Mouse (Mus musculus) MEL (cell line): ENCODE data around the gene Fuk. TPM values are rescaled to one million over a fixed set of nuclear protein-coding genes. Genes with fewer than 3 reads are reported as not detected.

Source experiments
- DNase-seq: peaks from one replicate; pipeline ENCODE4 v3.0.0; 2011; ENCODE audit warnings: low read depth, low spot score
- H3K27ac ChIP-seq: 2 replicates; pipeline ENCODE4 v1.5.1; 2012; ENCODE audit warnings: low read depth, mild to moderate bottlenecking, control low read depth, low read length, moderate library complexity; ENCODE audit not compliant: control insufficient read depth
- H3K27me3 ChIP-seq, 2 experiments: fragments of 150-350 bp in 1 of 2; sonication (generic) in 1 of 2; 2 replicates each; pipeline ENCODE4 v1.6.1; 2012; ENCODE audit warnings: low read length in 2 of 2, mild to moderate bottlenecking in 2 of 2, improper control_type of control experiment in 1 of 2, moderate library complexity in 1 of 2; ENCODE audit not compliant: insufficient read depth in 2 of 2, control insufficient read depth in 1 of 2
- H3K36me3 ChIP-seq, 2 experiments: 2 replicates each; pipeline ENCODE4 v1.6.1; 2012 to 2014; ENCODE audit warnings: low read length in 2 of 2, improper control_type of control experiment in 1 of 2, inconsistent platforms in 1 of 2, mild to moderate bottlenecking in 1 of 2; ENCODE audit not compliant: insufficient read depth in 2 of 2, control insufficient read depth in 1 of 2
- H3K4me1 ChIP-seq, 2 experiments: fragments of 150-350 bp in 1 of 2; sonication (generic) in 1 of 2; 2 replicates each; pipeline ENCODE4 v1.6.1; 2012; ENCODE audit warnings: low read length in 2 of 2, improper control_type of control experiment in 1 of 2, mild to moderate bottlenecking in 1 of 2; ENCODE audit not compliant: insufficient read depth in 2 of 2, control insufficient read depth in 1 of 2
- H3K4me3 ChIP-seq, 2 experiments: fragments of 150-350 bp in 1 of 2; sonication (generic) in 1 of 2; 2 replicates each; pipeline ENCODE4 v1.5.1; 2012; ENCODE audit warnings: low read depth in 2 of 2, low read length in 2 of 2, mild to moderate bottlenecking in 2 of 2, moderate library complexity in 2 of 2, control low read depth in 1 of 2, improper control_type of control experiment in 1 of 2; ENCODE audit not compliant: control insufficient read depth in 1 of 2, insufficient read depth in 1 of 2
- H3K79me2 ChIP-seq: 2 replicates; pipeline ENCODE4 v1.6.1; 2012; ENCODE audit warnings: mild to moderate bottlenecking, low read length, moderate library complexity; ENCODE audit not compliant: control insufficient read depth, poor library complexity, insufficient read depth
- H3K9ac ChIP-seq: 2 replicates; pipeline ENCODE4 v1.6.1; 2012; ENCODE audit warnings: low read depth, mild to moderate bottlenecking, control low read depth, low read length, moderate library complexity; ENCODE audit not compliant: control insufficient read depth, poor library complexity, severe bottlenecking
- H3K9me3 ChIP-seq: fragments of 150-350 bp; sonication (generic); replicated peaks from 2 replicates; pipeline ENCODE4 v1.6.1; 2012; ENCODE audit warnings: mild to moderate bottlenecking, low read length, improper control_type of control experiment, moderate library complexity; ENCODE audit not compliant: insufficient read depth
- BHLHE40 ChIP-seq: IDR thresholded peaks from 2 replicates; pipeline ENCODE4 v1.6.1; 2012; ENCODE audit warnings: low read depth, mild to moderate bottlenecking, inconsistent platforms, low read length, improper control_type of control experiment, borderline replicate concordance
- CHD1 ChIP-seq: IDR thresholded peaks from 2 replicates; pipeline ENCODE4 v1.6.1; 2012; ENCODE audit warnings: low read depth, mild to moderate bottlenecking, inconsistent platforms, low read length, improper control_type of control experiment
- CHD2 ChIP-seq: IDR thresholded peaks from 2 replicates; pipeline ENCODE4 v1.6.1; 2011; ENCODE audit warnings: low read length, improper control_type of control experiment
- CTCF ChIP-seq, 3 experiments: IDR thresholded peaks in 2 of 3; conservative IDR thresholded peaks in 1 of 3; 2 replicates each; pipeline ENCODE4 v1.5.1; 2011 to 2012; ENCODE audit warnings: low read length in 3 of 3, low read depth in 2 of 3, mild to moderate bottlenecking in 2 of 3, improper control_type of control experiment in 1 of 3, inconsistent platforms in 1 of 3, mixed read lengths in 1 of 3, moderate library complexity in 1 of 3; ENCODE audit not compliant: control insufficient read depth in 1 of 3, insufficient read depth in 1 of 3, poor library complexity in 1 of 3, severe bottlenecking in 1 of 3
- E2F4 ChIP-seq: IDR thresholded peaks from 2 replicates; pipeline ENCODE4 v1.6.1; 2011; ENCODE audit warnings: low read depth, low read length, improper control_type of control experiment, borderline replicate concordance
- ELF1 ChIP-seq: IDR thresholded peaks from 2 replicates; pipeline ENCODE4 v1.6.1; 2014; ENCODE audit warnings: low read depth, mild to moderate bottlenecking, inconsistent platforms, low read length, improper control_type of control experiment, moderate library complexity
- EP300 ChIP-seq, 2 experiments: IDR thresholded peaks; 2 replicates each; pipeline ENCODE4 v1.6.1; 2011; ENCODE audit warnings: improper control_type of control experiment in 2 of 2, low read length in 2 of 2, low read depth in 1 of 2, mild to moderate bottlenecking in 1 of 2
- ETS1 ChIP-seq: IDR thresholded peaks from 2 replicates; pipeline ENCODE4 v1.6.1; 2012; ENCODE audit warnings: low read depth, mild to moderate bottlenecking, inconsistent platforms, low read length, improper control_type of control experiment, moderate library complexity
- GABPA ChIP-seq: IDR thresholded peaks from 2 replicates; pipeline ENCODE4 v1.6.1; 2012; ENCODE audit warnings: low read depth, mild to moderate bottlenecking, inconsistent platforms, low read length, improper control_type of control experiment, moderate library complexity
- GATA1 ChIP-seq: IDR thresholded peaks from 2 replicates; pipeline ENCODE4 v1.6.1; 2011; ENCODE audit warnings: low read depth, low read length, improper control_type of control experiment
- HCFC1 ChIP-seq: IDR thresholded peaks from 2 replicates; pipeline ENCODE4 v1.6.1; 2012; ENCODE audit warnings: low read depth, mild to moderate bottlenecking, inconsistent platforms, low read length, improper control_type of control experiment, moderate library complexity
- JUND ChIP-seq: IDR thresholded peaks from 2 replicates; pipeline ENCODE4 v1.6.1; 2011; ENCODE audit warnings: low read depth, mild to moderate bottlenecking, improper control_type of control experiment, low read length
- KAT2A ChIP-seq: conservative IDR thresholded peaks from 2 replicates; pipeline ENCODE4 v1.6.1; 2012; ENCODE audit warnings: low read depth, low read length, improper control_type of control experiment, inconsistent platforms
- MAFK ChIP-seq: IDR thresholded peaks from 2 replicates; pipeline ENCODE4 v1.6.1; 2011; ENCODE audit warnings: low read depth, mild to moderate bottlenecking, low read length, improper control_type of control experiment, borderline replicate concordance
- MAX ChIP-seq: IDR thresholded peaks from 2 replicates; pipeline ENCODE4 v1.6.1; 2011; ENCODE audit warnings: low read length, improper control_type of control experiment
- MAZ ChIP-seq: IDR thresholded peaks from 2 replicates; pipeline ENCODE4 v1.6.1; 2012; ENCODE audit warnings: low read depth, mild to moderate bottlenecking, inconsistent platforms, low read length, improper control_type of control experiment
- MEF2A ChIP-seq: IDR thresholded peaks from 2 replicates; pipeline ENCODE4 v1.6.1; 2014; ENCODE audit warnings: low read depth, mild to moderate bottlenecking, inconsistent platforms, low read length, improper control_type of control experiment; ENCODE audit not compliant: poor library complexity, insufficient replicate concordance, severe bottlenecking; ENCODE audit errors: extremely low read depth
- MXI1 ChIP-seq: IDR thresholded peaks from 2 replicates; pipeline ENCODE4 v1.6.1; 2011; ENCODE audit warnings: mild to moderate bottlenecking, low read depth, low read length, improper control_type of control experiment
- MYB ChIP-seq: IDR thresholded peaks from 2 replicates; pipeline ENCODE4 v1.6.1; 2011; ENCODE audit warnings: mild to moderate bottlenecking, low read depth, low read length, improper control_type of control experiment
- MYC ChIP-seq: IDR thresholded peaks from 2 replicates; pipeline ENCODE4 v1.6.1; 2011; ENCODE audit warnings: low read depth, mild to moderate bottlenecking, low read length, improper control_type of control experiment, moderate library complexity
- NELFE ChIP-seq: IDR thresholded peaks from 2 replicates; pipeline ENCODE4 v1.6.1; 2011; ENCODE audit warnings: low read depth, low read length, improper control_type of control experiment
- NRF1 ChIP-seq: IDR thresholded peaks from 2 replicates; pipeline ENCODE4 v1.6.1; 2014; ENCODE audit warnings: low read depth, mild to moderate bottlenecking, inconsistent platforms, low read length, improper control_type of control experiment, moderate library complexity; ENCODE audit not compliant: poor library complexity, insufficient read depth, severe bottlenecking
- POLR2A ChIP-seq, 2 experiments: IDR thresholded peaks; 2 replicates each; pipeline ENCODE4 v1.6.1; 2011 to 2012; ENCODE audit warnings: low read length in 2 of 2, mild to moderate bottlenecking in 2 of 2, control low read depth in 1 of 2, improper control_type of control experiment in 1 of 2, low read depth in 1 of 2, moderate library complexity in 1 of 2; ENCODE audit not compliant: control insufficient read depth in 1 of 2, insufficient read depth in 1 of 2, poor library complexity in 1 of 2
- POLR2AphosphoS2 ChIP-seq: IDR thresholded peaks from 2 replicates; pipeline ENCODE4 v1.6.1; 2011; ENCODE audit warnings: low read length, improper control_type of control experiment
- POLR2AphosphoS5 ChIP-seq: IDR thresholded peaks from 2 replicates; pipeline ENCODE4 v1.6.1; 2012; ENCODE audit warnings: low read depth, borderline replicate concordance, mild to moderate bottlenecking, inconsistent platforms, low read length, moderate library complexity, mixed read lengths
- RAD21 ChIP-seq: IDR thresholded peaks from 2 replicates; pipeline ENCODE4 v1.6.1; 2011; ENCODE audit warnings: mild to moderate bottlenecking, low read depth, low read length, improper control_type of control experiment
- SIN3A ChIP-seq: IDR thresholded peaks from 2 replicates; pipeline ENCODE4 v1.6.1; 2012; ENCODE audit warnings: low read length, improper control_type of control experiment, inconsistent platforms
- SMC3 ChIP-seq: IDR thresholded peaks from 2 replicates; pipeline ENCODE4 v1.6.1; 2011; ENCODE audit warnings: low read depth, low read length, improper control_type of control experiment
- TAL1 ChIP-seq: IDR thresholded peaks from 2 replicates; pipeline ENCODE4 v1.6.1; 2012; ENCODE audit warnings: mild to moderate bottlenecking, inconsistent platforms, low read length, moderate library complexity, mixed read lengths
- TCF12 ChIP-seq: IDR thresholded peaks from 2 replicates; pipeline ENCODE4 v1.6.1; 2014; ENCODE audit warnings: low read depth, mild to moderate bottlenecking, inconsistent platforms, low read length, improper control_type of control experiment, moderate library complexity
- UBTF ChIP-seq: IDR thresholded peaks from 2 replicates; pipeline ENCODE4 v1.6.1; 2012; ENCODE audit warnings: low read depth, mild to moderate bottlenecking, inconsistent platforms, low read length, improper control_type of control experiment, moderate library complexity, borderline replicate concordance; ENCODE audit not compliant: insufficient read depth
- USF1 ChIP-seq: IDR thresholded peaks from 2 replicates; pipeline ENCODE4 v1.6.1; 2014; ENCODE audit warnings: low read depth, mild to moderate bottlenecking, inconsistent platforms, low read length, improper control_type of control experiment, moderate library complexity
- USF2 ChIP-seq, 2 experiments: IDR thresholded peaks; 2 replicates each; pipeline ENCODE4 v1.6.1; 2011 to 2012; ENCODE audit warnings: improper control_type of control experiment in 2 of 2, low read length in 2 of 2, borderline replicate concordance in 1 of 2, inconsistent platforms in 1 of 2, low read depth in 1 of 2, mild to moderate bottlenecking in 1 of 2; ENCODE audit not compliant: insufficient read depth in 1 of 2
- ZKSCAN1 ChIP-seq: IDR thresholded peaks from 2 replicates; pipeline ENCODE4 v1.6.1; 2012; ENCODE audit warnings: low read depth, mild to moderate bottlenecking, inconsistent platforms, low read length, improper control_type of control experiment, moderate library complexity
- ZMIZ1 ChIP-seq: IDR thresholded peaks from 2 replicates; pipeline ENCODE4 v1.6.1; 2012; ENCODE audit warnings: low read depth, mild to moderate bottlenecking, inconsistent platforms, low read length, improper control_type of control experiment, moderate library complexity
- ZNF384 ChIP-seq: IDR thresholded peaks from 2 replicates; pipeline ENCODE4 v1.6.1; 2012; ENCODE audit warnings: low read depth, mild to moderate bottlenecking, inconsistent platforms, low read length, improper control_type of control experiment
- polyA plus RNA-seq, 2 experiments: library from polyadenylated mRNA; stranded (reverse) in 1 of 2; unstranded in 1 of 2; fragments of >175 nt in 1 of 2; fragments of >200 nt in 1 of 2; gene quantifications; 2 replicates each; pipeline versions ENCODE4 v1.2.1 to v1.2.4; 2012; ENCODE audit warnings: low replicate concordance in 2 of 2, low read depth in 1 of 2; ENCODE audit not compliant: insufficient read length in 2 of 2, insufficient read depth in 1 of 2, missing spikeins in 1 of 2
- total RNA-seq: library from RNA; depleted of rRNA; stranded (reverse); fragments of 300-350 nt; gene quantifications from 2 replicates; pipeline ENCODE4 v1.2.3, GENCODE M21; 2012

Fuk gene
- total and polyA plus RNA-seq, 3 experiments: 9.1 to 10.6 TPM; not detected in 1

DNA sequence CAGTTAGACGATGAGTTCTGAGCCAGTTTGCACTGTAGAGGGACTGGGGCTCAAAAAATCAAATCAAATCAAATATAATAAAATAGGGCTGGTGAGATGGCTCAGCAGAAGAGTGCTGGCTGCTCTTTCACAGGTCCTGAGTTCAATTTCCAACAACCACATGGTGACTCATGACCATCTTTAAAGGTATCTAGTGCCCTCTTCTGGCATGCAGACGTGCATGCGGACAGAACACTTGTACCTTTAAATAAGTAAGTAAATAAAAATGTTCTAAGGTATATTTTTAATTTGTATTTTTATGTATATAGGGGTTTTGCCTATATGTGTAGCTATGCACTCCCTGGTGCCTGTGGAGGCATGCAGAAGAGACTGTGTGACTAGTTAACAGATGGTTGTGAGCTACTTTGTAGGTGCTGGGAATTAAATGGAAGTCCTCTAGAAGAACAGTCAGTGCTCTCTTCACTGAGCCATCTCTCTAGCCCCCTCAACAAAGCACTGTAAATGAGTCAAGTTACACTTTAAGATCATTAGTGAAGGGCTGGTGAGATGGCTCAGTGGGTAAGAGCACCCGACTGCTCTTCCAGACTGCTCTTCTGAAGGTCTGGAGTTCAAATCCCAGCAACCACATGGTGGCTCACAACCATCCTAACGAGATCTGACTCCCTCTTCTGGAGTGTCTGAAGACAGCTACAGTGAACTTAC is 45.4 kb downstream of the Fuk start:
- Histone ChIP-seq H3K27me3 (no peaks in the 10 kb centered on the region), H3K79me2 (no peaks in the 10 kb centered on the region), H3K27ac (no peak overlapping the region), H3K4me1 (no peaks in the 10 kb centered on the region), H3K36me3 (peaks cover 0 to 36% of the 10 kb centered on the region in 2 experiments; a peak in 2 of 4 replicates), H3K4me3 (no peak overlapping the region), H3K9me3 (no peaks in the 10 kb centered on the region), H3K9ac (no peak overlapping the region)
- peak; percentile 63 for DNase-seq
- TF ChIP-seq EP300 (IDR thresholded peaks at IDR 0.05; ENCODE audit: low read depth in 1 of 2, low read length in 2 of 2) (no peak), UBTF (no peak), ETS1 (no peak), MAX (no peak), NRF1 (no peak), ZMIZ1 (no peak), GATA1 (no peak), CTCF (IDR thresholded peaks at IDR 0.05 in 2 of 3, conservative IDR thresholded peaks at IDR 0.05 in 1 of 3; ENCODE audit: control insufficient read depth in 1 of 3, insufficient read depth in 1 of 3, low read depth in 2 of 3, low read length in 3 of 3, poor library complexity in 1 of 3, severe bottlenecking in 1 of 3) (peak; percentile 27 to 57 (median 41); a peak in 4 of 6 replicates), USF1 (no peak), MXI1 (0 out of 2 replicates have a peak, but pooled peaks have one; percentile 19), RAD21 (peak; percentile 53), POLR2A (IDR thresholded peaks at IDR 0.05; ENCODE audit: control insufficient read depth in 1 of 2, insufficient read depth in 1 of 2, low read depth in 1 of 2, low read length in 2 of 2, poor library complexity in 1 of 2) (no peak), TAL1 (no peak), SIN3A (peak; percentile 54; the same call in 1 of the 2 replicates), HCFC1 (no peak), MAFK (no peak), TCF12 (no peak), GABPA (no peak), USF2 (IDR thresholded peaks at IDR 0.05; ENCODE audit: borderline replicate concordance in 1 of 2, insufficient read depth in 1 of 2, low read depth in 1 of 2, low read length in 2 of 2) (no peak), POLR2AphosphoS2 (no peak), MAZ (no peak), MYC (peak; percentile 83), E2F4 (no peak), POLR2AphosphoS5 (no peak), SMC3 (peak; percentile 60), NELFE (no peak), MEF2A (no peak), ZNF384 (no peak), CHD1 (no peak), CHD2 (no peak), ZKSCAN1 (no peak), ELF1 (no peak), KAT2A (no peak), BHLHE40 (no peak), JUND (0 out of 2 replicates have a peak, but pooled peaks have one; percentile 21), MYB (no peak)
